In the genomic region with DNA sequence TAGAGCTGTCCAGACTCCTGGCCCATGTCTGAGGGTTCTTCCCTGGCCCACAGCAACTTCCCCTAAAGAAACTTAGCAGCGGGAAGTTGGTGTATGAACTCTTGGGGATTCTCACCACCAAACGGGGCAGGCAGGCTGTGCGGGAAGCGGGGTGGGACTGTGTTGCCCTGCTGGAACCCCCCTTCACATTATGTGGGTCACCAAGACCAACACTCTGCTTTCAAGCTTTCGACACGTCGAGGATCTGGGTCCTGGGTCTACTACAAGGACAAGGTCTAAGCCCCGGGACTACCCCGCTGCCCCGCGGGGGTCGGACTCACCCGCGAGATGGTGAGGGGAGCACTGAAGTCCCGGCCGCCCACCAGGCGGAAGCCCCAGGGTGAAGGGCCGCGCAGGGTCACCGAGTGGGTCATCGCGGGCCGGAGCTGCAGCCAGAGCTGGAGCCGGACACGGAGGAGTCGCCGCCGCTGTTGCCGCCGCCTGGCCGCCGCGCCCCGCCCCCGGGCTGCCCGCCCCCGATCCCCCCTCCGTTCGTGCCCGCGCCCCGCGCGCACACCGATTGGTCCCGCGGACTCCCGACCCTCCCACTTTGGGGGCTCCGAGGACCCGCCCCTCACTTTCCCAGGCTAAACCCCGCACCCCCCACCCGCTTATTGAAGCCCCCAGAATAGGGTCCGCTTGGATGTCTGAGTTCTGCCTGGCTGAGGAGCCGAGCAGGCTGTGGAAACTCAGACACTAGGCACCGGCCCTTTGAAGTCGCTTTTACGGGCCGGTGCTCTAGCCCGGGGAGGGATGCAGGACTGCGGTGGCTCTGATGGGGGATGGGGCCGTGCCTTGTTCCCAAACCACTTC, we compare ENCODE assay signal across 8 mouse cellular contexts. TPM values are rescaled to one million over a fixed set of nuclear protein-coding genes. Genes with fewer than 3 reads are reported as not detected.
DNase-seq lines count a peak whose midpoint lies in the region; TF ChIP-seq lines count a peak whose summit lies in the region.

A gene (minus strand): TSS at position 495 of the 852 bp plus-strand sequence.

- peaks cover 5% of the 10 kb centered on the region; the same call in 1 of the 2 replicates for H3K4me1 ChIP-seq in spleen, adult 2 months (ENCODE audit: control insufficient read depth, insufficient read depth, insufficient read length)
- peaks cover 56% of the 10 kb centered on the region for H3K4me1 ChIP-seq in heart, embryonic 10.5 days

- H3K4me3 ChIP-seq in spleen, adult 2 months (ENCODE audit: extremely low read depth, insufficient read depth, insufficient read length) = peak within 1 kb of the TSS; percentile 47
- peak within 1 kb of the TSS; percentile 69 for H3K4me3 ChIP-seq in heart, embryonic 10.5 days

- no peak for DNase-seq in spleen, adult 2 months (ENCODE audit: low read depth in 1 of 2, low spot score in 2 of 2)
- DNase-seq in spleen, postnatal 36 days (ENCODE audit: low spot score in 2 of 2) = no peak
- DNase-seq in embryo, embryonic 10 days (ENCODE audit: low spot score) = peak; percentile 66
- DNase-seq in heart, embryonic 10.5 days (ENCODE audit: low spot score) = no peak
- peak; percentile 41 to 63 for DNase-seq in kidney, postnatal 25 days
- peak; percentile 22 for DNase-seq in lung, postnatal 14 days
- peak; percentile 87 for DNase-seq in testis, postnatal 10 days (ENCODE audit: low spot score)
- DNase-seq in cerebellum, adult 8-10 months = no peak

- H3K9me3 ChIP-seq in heart, embryonic 10.5 days = no peaks in the 10 kb centered on the region

- H3K27me3 ChIP-seq in spleen, adult 2 months (ENCODE audit: control insufficient read depth, insufficient read depth, low read length) = peaks cover 5% of the 10 kb centered on the region
- peaks cover 60% of the 10 kb centered on the region for H3K27me3 ChIP-seq in heart, embryonic 10.5 days (ENCODE audit: insufficient read depth, poor library complexity, severe bottlenecking)

- TF ChIP-seq POLR2A in spleen, adult 2 months (IDR thresholded peaks at IDR 0.05; ENCODE audit: low read depth, low read length) = no peak

- 2% methylated on average over 60 of the region's 61 CpGs for WGBS in spleen, adult 2 months
- 1% methylated on average over 61 of the region's 61 CpGs for WGBS in heart, embryonic 10.5 days

- no peak for TF ChIP-seq CTCF in spleen, adult 2 months (IDR thresholded peaks at IDR 0.05; ENCODE audit: extremely low read depth, insufficient read depth, insufficient read length, insufficient replicate concordance)

- no peaks in the 10 kb centered on the region for H3K36me3 ChIP-seq in spleen, adult 2 months (ENCODE audit: control insufficient read depth, insufficient read depth, low read length)
- H3K36me3 ChIP-seq in heart, embryonic 10.5 days = no peaks in the 10 kb centered on the region

- H3K27ac ChIP-seq in spleen, adult 2 months (ENCODE audit: insufficient read depth, low read length) = peak within 1 kb of the TSS; percentile 79
- H3K27ac ChIP-seq in heart, embryonic 10.5 days = peak within 1 kb of the TSS; percentile 79

RNA-seq across cellular contexts. Expression of the gene that starts here (rescaled TPM):
- polyA plus RNA-seq in spleen, adult 2 months (2012; rRNA removed) = 53.3 and 73.3 TPM in 2 replicates
- 12.9 and 27.8 TPM in 2 replicates for polyA plus RNA-seq in heart, embryonic 10.5 days (2016; fragmentation: Nextera tagmentation; extraction: Ambion mirVana)

Comparison
In these comparisons a context has a peak if more than half of its experiments do, and no peak if none do; other contexts are left out.
1. DNase-seq: peak in embryo, embryonic 10 days (single experiment), kidney, postnatal 25 days (2 of 2), lung, postnatal 14 days (single experiment) and testis, postnatal 10 days (single experiment); none in spleen, adult 2 months (0 of 2), spleen, postnatal 36 days (0 of 2), heart, embryonic 10.5 days (single experiment) and cerebellum, adult 8-10 months (single experiment).